Mouse (Mus musculus) intestine, embryonic 14.5 days (tissue): ENCODE data around the gene Zfp839. TPM values are rescaled to one million over a fixed set of nuclear protein-coding genes. Genes with fewer than 3 reads are reported as not detected.

ENCODE experiments used
- ATAC-seq: fragments of 200-750 bp; cut with Nextera tagmentation; replicated peaks from 2 replicates; pipeline ENCODE4 v1.8.0; 2017; ENCODE audit warnings: low read depth, moderate number of reproducible peaks, moderate TSS enrichment, moderate library complexity; ENCODE audit not compliant: low FRiP score, low TSS enrichment
- DNase-seq: peaks from one replicate; pipeline ENCODE4 v3.0.0-alpha.2; 2018; ENCODE audit warnings: low spot score
- H3K27ac ChIP-seq: fragments of 300-500 bp; sonication (generic); 2 replicates; pipeline ENCODE4 v1.5.1; 2014; ENCODE audit warnings: low read depth, mild to moderate bottlenecking, control low read depth
- H3K27me3 ChIP-seq: fragments of 300-500 bp; sonication (generic); replicated peaks from 2 replicates; pipeline ENCODE4 v1.6.1; 2014; ENCODE audit warnings: low read length, control low read depth; ENCODE audit not compliant: control insufficient read depth, insufficient read depth
- H3K36me3 ChIP-seq: fragments of 300-500 bp; sonication (generic); 2 replicates; pipeline ENCODE4 v1.6.1; 2014; ENCODE audit warnings: low read length, control low read depth; ENCODE audit not compliant: control insufficient read depth, insufficient read depth
- H3K4me1 ChIP-seq: fragments of 300-500 bp; sonication (generic); replicated peaks from 2 replicates; pipeline ENCODE4 v1.6.1; 2014; ENCODE audit warnings: low read length, control low read depth, mixed read lengths; ENCODE audit not compliant: control insufficient read depth, insufficient read depth
- H3K4me2 ChIP-seq: fragments of 300-500 bp; sonication (generic); 2 replicates; pipeline ENCODE4 v1.6.1; 2014; ENCODE audit warnings: low read length
- H3K4me3 ChIP-seq: fragments of 300-500 bp; sonication (generic); 2 replicates; pipeline ENCODE4 v1.5.1; 2014; ENCODE audit warnings: low read depth, low read length, control low read depth, mixed read lengths
- H3K9ac ChIP-seq: fragments of 300-500 bp; sonication (generic); 2 replicates; pipeline ENCODE4 v1.6.1; 2014; ENCODE audit warnings: mild to moderate bottlenecking, low read length
- H3K9me3 ChIP-seq: fragments of 300-500 bp; sonication (generic); 2 replicates; pipeline ENCODE4 v1.6.1; 2016; ENCODE audit warnings: low read length, control low read depth; ENCODE audit not compliant: control insufficient read depth
- WGBS: fragments of 180-500 bp; shearing (Covaris S2); extraction: QIAGEN DNeasy Blood & Tissue Kit; methylation state at CpG from one replicate; pipeline ENCODE4 v1.1.7; 2014; 5-methylcytosine and 5-hydroxymethylcytosine counted together
- polyA plus RNA-seq: library from polyadenylated mRNA; unstranded; fragments of >200 nt; fragmentation: Nextera tagmentation; extraction: Ambion mirVana; gene quantifications from 2 replicates; pipeline ENCODE4 v1.2.1, GENCODE M21; 2014

The Zfp839 gene
- polyA plus RNA-seq, 1 experiment from 2014 or later: 5.4 TPM

DNA sequence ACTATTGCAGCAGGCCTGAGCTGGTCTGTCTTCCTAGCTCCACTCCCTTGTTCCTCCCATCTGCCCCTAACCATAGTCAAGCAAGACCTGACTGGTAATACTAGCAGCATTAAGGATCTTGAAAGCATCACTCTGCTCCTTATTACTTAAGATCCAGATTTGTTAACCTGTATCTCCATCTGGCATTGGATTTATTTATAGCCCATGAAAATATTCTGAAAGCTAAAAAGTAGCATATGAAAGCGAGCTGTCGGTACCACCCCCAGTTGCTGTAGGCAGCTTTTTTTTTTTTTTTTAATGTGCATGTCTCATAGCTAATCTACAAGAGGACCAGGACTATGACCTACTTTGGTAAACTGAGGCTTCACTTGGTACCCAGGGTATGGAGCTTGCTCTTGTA is 59.9 kb downstream of the Zfp839 start:
- no peaks in the 10 kb centered on the region for H3K9me3 ChIP-seq
- ATAC-seq (no peak), DNase-seq (no peak)
- H3K4me1 ChIP-seq: no peaks in the 10 kb centered on the region
- H3K27me3 ChIP-seq: no peaks in the 10 kb centered on the region
- no peak overlapping the region for H3K4me3 ChIP-seq
- no peak overlapping the region for H3K4me2 ChIP-seq
- H3K27ac ChIP-seq: no peak overlapping the region
- no peaks in the 10 kb centered on the region for H3K36me3 ChIP-seq
- WGBS: 94% methylated on average over 2 of the region's 2 CpGs
- H3K9ac ChIP-seq: no peak overlapping the region

DNA sequence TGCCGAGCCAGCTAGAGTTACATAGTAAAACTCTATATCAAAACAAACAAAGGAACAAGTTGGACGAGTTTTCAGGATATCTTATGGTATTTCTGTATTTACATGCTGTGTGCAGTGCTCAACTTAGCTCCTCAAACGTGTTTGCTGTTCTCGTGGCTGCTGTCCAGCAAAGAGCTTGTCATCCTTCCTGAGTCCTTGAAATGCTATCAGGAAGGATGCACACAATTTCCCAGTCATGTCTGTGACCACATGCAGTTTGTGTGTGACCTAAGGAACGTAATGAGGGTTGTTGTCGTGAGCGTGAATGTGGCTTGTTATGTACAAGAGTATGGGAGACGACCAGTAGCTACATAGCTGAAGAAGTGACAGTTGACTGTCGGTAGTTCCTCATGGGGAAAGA is 65.7 kb downstream of the Zfp839 start:
- no peak for ATAC-seq
- Histone ChIP-seq H3K27ac (no peak overlapping the region), H3K4me1 (no peaks in the 10 kb centered on the region), H3K36me3 (peaks cover 29% of the 10 kb centered on the region), H3K9ac (no peak overlapping the region), H3K9me3 (no peaks in the 10 kb centered on the region), H3K4me3 (no peak overlapping the region), H3K4me2 (no peak overlapping the region), H3K27me3 (no peaks in the 10 kb centered on the region)
- WGBS: 78% methylated on average over 9 of the region's 9 CpGs
- DNase-seq: no peak

Other genes starting within 250 kb of the Zfp839 start
- gene Dync1h1, start 248.8 kb upstream of the Zfp839 start, polyA plus RNA-seq: 65.6 and 67.3 TPM in 2 replicates
- gene 1700001K19Rik, start 167.6 kb upstream of the Zfp839 start, polyA plus RNA-seq: 0.31 TPM in 1 of 2 replicates, not detected in the other
- gene Hsp90aa1, start 147.5 kb upstream of the Zfp839 start, polyA plus RNA-seq: 903 and 985 TPM in 2 replicates
- gene Wdr20, start 112.3 kb upstream of the Zfp839 start, polyA plus RNA-seq: 23.7 and 24.1 TPM in 2 replicates
- gene Mok, start 9.3 kb upstream of the Zfp839 start, polyA plus RNA-seq: 3.5 and 5.6 TPM in 2 replicates
- 85.0 and 99.5 TPM in 2 replicates for gene Cinp, start 38.9 kb downstream of the Zfp839 start, polyA plus RNA-seq
- gene Tecpr2, start 39.0 kb downstream of the Zfp839 start, polyA plus RNA-seq: 3.9 and 4.1 TPM in 2 replicates
- 13.2 and 17.8 TPM in 2 replicates for gene Ankrd9, start 128.8 kb downstream of the Zfp839 start, polyA plus RNA-seq
- gene Rcor1, start 189.1 kb downstream of the Zfp839 start, polyA plus RNA-seq: 15.9 and 16.7 TPM in 2 replicates